Mouse (Mus musculus) limb, embryonic 11.5 days (tissue): ENCODE results near the gene Slc9a3r2. TPM values are rescaled to one million over a fixed set of nuclear protein-coding genes. Genes with fewer than 3 reads are reported as not detected.

ENCODE experiments used
- ATAC-seq: fragments of 200-750 bp; cut with Nextera tagmentation; 2 replicates; pipeline ENCODE4 v1.8.0; 2017; ENCODE audit warnings: low read depth; ENCODE audit not compliant: insufficient number of reproducible peaks, low FRiP score, low TSS enrichment
- DNase-seq: peaks from one replicate; pipeline ENCODE4 v3.0.0-alpha.2; 2015; ENCODE audit warnings: low spot score
- H3K27ac ChIP-seq: fragments of 300-500 bp; sonication (generic); replicated peaks from 2 replicates; pipeline ENCODE4 v1.5.1; 2014; ENCODE audit warnings: low read depth, mild to moderate bottlenecking, low read length
- H3K27me3 ChIP-seq: fragments of 300-500 bp; sonication (generic); 2 replicates; pipeline ENCODE4 v1.6.1; 2014; ENCODE audit warnings: mild to moderate bottlenecking, low read length, mixed read lengths; ENCODE audit not compliant: control insufficient read depth, insufficient read depth
- H3K36me3 ChIP-seq: fragments of 300-500 bp; sonication (generic); 2 replicates; pipeline ENCODE4 v1.6.1; 2014; ENCODE audit warnings: mild to moderate bottlenecking, low read length, moderate library complexity, mixed read lengths; ENCODE audit not compliant: control insufficient read depth, insufficient read depth
- H3K4me1 ChIP-seq: fragments of 300-500 bp; sonication (generic); 2 replicates; pipeline ENCODE4 v1.6.1; 2014; ENCODE audit warnings: low read length, mixed read lengths; ENCODE audit not compliant: control insufficient read depth, insufficient read depth
- H3K4me2 ChIP-seq: fragments of 300-500 bp; sonication (generic); 2 replicates; pipeline ENCODE4 v1.6.1; 2014; ENCODE audit warnings: low read depth, mild to moderate bottlenecking, moderate library complexity; ENCODE audit not compliant: severe bottlenecking
- H3K4me3 ChIP-seq: fragments of 300-500 bp; sonication (generic); 2 replicates; pipeline ENCODE4 v1.5.1; 2014; ENCODE audit warnings: low read depth, low read length
- H3K9ac ChIP-seq: fragments of 300-500 bp; sonication (generic); 2 replicates; pipeline ENCODE4 v1.6.1; 2014; ENCODE audit warnings: mild to moderate bottlenecking, low read length
- H3K9me3 ChIP-seq: fragments of 300-500 bp; sonication (generic); 2 replicates; pipeline ENCODE4 v1.6.1; 2016; ENCODE audit warnings: low read length; ENCODE audit not compliant: control insufficient read depth
- WGBS: fragments of 180-500 bp; shearing (Covaris S2); extraction: QIAGEN DNeasy Blood & Tissue Kit; methylation state at CpG from one replicate; pipeline ENCODE4 v1.1.7; 2014; 5-methylcytosine and 5-hydroxymethylcytosine counted together
- polyA plus RNA-seq: library from polyadenylated mRNA; unstranded; fragments of >200 nt; fragmentation: Nextera tagmentation; extraction: Ambion mirVana; gene quantifications from 2 replicates; pipeline ENCODE4 v1.2.1, GENCODE M21; 2014

The Slc9a3r2 gene
- polyA plus RNA-seq, 1 experiment from 2014 or later = 60.4 TPM

GRCm38 (mm10) chr17:24654969-24655368 lies 4.8 kb upstream of the Slc9a3r2 start:
- H3K27me3 ChIP-seq = peaks cover 30% of the 10 kb centered on the region
- 78% methylated on average over 4 of the region's 4 CpGs for WGBS
- no peak for ATAC-seq

GRCm38 (mm10) chr17:24653967-24654710 lies 4.0 kb upstream of the Slc9a3r2 start:
- Histone ChIP-seq H3K27ac (no peak overlapping the region), H3K36me3 (no peaks in the 10 kb centered on the region), H3K9ac (peak overlapping the region; percentile 59), H3K4me2 (peak overlapping the region; percentile 53), H3K27me3 (peaks cover 24% of the 10 kb centered on the region), H3K9me3 (no peaks in the 10 kb centered on the region), H3K4me3 (peak overlapping the region; percentile 20), H3K4me1 (peaks cover 18% of the 10 kb centered on the region)
- WGBS = 9% methylated on average over 19 of the region's 19 CpGs
- ATAC-seq (peak; percentile 41; the same call in 1 of the 2 replicates), DNase-seq (peak; percentile 94)

More at GRCm38 (mm10) chr17:24654969-24655368, 4.8 kb upstream of the Slc9a3r2 start:
- Histone ChIP-seq H3K4me3 (no peak overlapping the region), H3K9ac (no peak overlapping the region), H3K9me3 (no peaks in the 10 kb centered on the region), H3K36me3 (no peaks in the 10 kb centered on the region), H3K4me1 (peaks cover 12% of the 10 kb centered on the region), H3K4me2 (no peak overlapping the region), H3K27ac (no peak overlapping the region)
- no peak for DNase-seq

GRCm38 (mm10) chr17:24651835-24652234 lies 1.7 kb upstream of the Slc9a3r2 start:
- WGBS = 71% methylated on average over 3 of the region's 3 CpGs
- DNase-seq (no peak), ATAC-seq (no peak)
- H3K4me1 ChIP-seq = peaks cover 15% of the 10 kb centered on the region
- H3K9me3 ChIP-seq = no peaks in the 10 kb centered on the region
- no peak overlapping the region for H3K4me3 ChIP-seq
- no peak overlapping the region for H3K4me2 ChIP-seq
- H3K36me3 ChIP-seq = no peaks in the 10 kb centered on the region
- peaks cover under 1% of the 10 kb centered on the region; the same call in 1 of the 2 replicates for H3K27me3 ChIP-seq
- H3K27ac ChIP-seq = no peak overlapping the region
- no peak overlapping the region for H3K9ac ChIP-seq

GRCm38 (mm10) chr17:24650766-24651165 lies 639 bp upstream of the Slc9a3r2 start:
- DNase-seq = no peak
- Histone ChIP-seq H3K4me3 (no peak overlapping the region), H3K27ac (no peak overlapping the region), H3K9ac (no peak overlapping the region), H3K4me2 (peak overlapping the region; percentile 99; the same call in 1 of the 2 replicates), H3K9me3 (no peaks in the 10 kb centered on the region), H3K4me1 (peaks cover 15% of the 10 kb centered on the region), H3K36me3 (no peaks in the 10 kb centered on the region), H3K27me3 (no peaks in the 10 kb centered on the region)
- 78% methylated on average over 4 of the region's 4 CpGs for WGBS
- no peak for ATAC-seq

- WGBS = under 1% methylated on average over 32 of the region's 35 CpGs
- Histone ChIP-seq H3K4me1 (peaks cover 18% of the 10 kb centered on the region), H3K27ac (peak overlapping the region; percentile 56; the same call in 1 of the 2 replicates), H3K4me2 (peak overlapping the region; percentile 99), H3K36me3 (0 out of 2 replicates have a peak, but pooled peaks cover 2% of the 10 kb centered on the region), H3K9ac (peak overlapping the region; percentile 89), H3K9me3 (no peaks in the 10 kb centered on the region), H3K27me3 (no peaks in the 10 kb centered on the region), H3K4me3 (peak overlapping the region; percentile 80)
- peak; percentile 28; the same call in 1 of the 2 replicates for ATAC-seq
- no peak for DNase-seq
Observed at GRCm38 (mm10) chr17:24649581-24650069, 502 bp downstream of the Slc9a3r2 start.

GRCm38 (mm10) chr17:24648731-24649377 lies 1.3 kb downstream of the Slc9a3r2 start:
- no peak for DNase-seq
- Histone ChIP-seq H3K27ac (no peak overlapping the region), H3K9me3 (no peaks in the 10 kb centered on the region), H3K36me3 (0 out of 2 replicates have a peak, but pooled peaks cover 2% of the 10 kb centered on the region), H3K27me3 (no peaks in the 10 kb centered on the region), H3K4me3 (peak overlapping the region; percentile 80), H3K4me1 (peaks cover 23% of the 10 kb centered on the region), H3K9ac (no peak overlapping the region; the same call in 1 of the 2 replicates), H3K4me2 (peak overlapping the region; percentile 99)
- WGBS = 73% methylated on average over 10 of the region's 10 CpGs
- ATAC-seq = no peak

- H3K27ac ChIP-seq = no peak overlapping the region
- WGBS = 80% methylated on average over 11 of the region's 11 CpGs
- no peak overlapping the region for H3K4me3 ChIP-seq
- H3K9me3 ChIP-seq = no peaks in the 10 kb centered on the region
- H3K36me3 ChIP-seq = peaks cover 4% of the 10 kb centered on the region; the same call in 1 of the 2 replicates
- no peak for DNase-seq
- no peak overlapping the region; the same call in 1 of the 2 replicates for H3K9ac ChIP-seq
- H3K27me3 ChIP-seq = no peaks in the 10 kb centered on the region
- no peak overlapping the region for H3K4me2 ChIP-seq
- peaks cover 26% of the 10 kb centered on the region for H3K4me1 ChIP-seq
- no peak for ATAC-seq
Observed at GRCm38 (mm10) chr17:24647493-24647892, 2.6 kb downstream of the Slc9a3r2 start.

- H3K27ac ChIP-seq = no peak overlapping the region
- ATAC-seq = no peak
- 89% methylated on average over 4 of the region's 4 CpGs for WGBS
- no peak overlapping the region for H3K4me2 ChIP-seq
- DNase-seq = no peak
- no peaks in the 10 kb centered on the region for H3K27me3 ChIP-seq
- H3K9ac ChIP-seq = no peak overlapping the region
- peaks cover 6% of the 10 kb centered on the region; the same call in 1 of the 2 replicates for H3K36me3 ChIP-seq
- no peaks in the 10 kb centered on the region for H3K9me3 ChIP-seq
- no peak overlapping the region for H3K4me3 ChIP-seq
- H3K4me1 ChIP-seq = peaks cover 26% of the 10 kb centered on the region
Observed at GRCm38 (mm10) chr17:24646381-24646780, 3.7 kb downstream of the Slc9a3r2 start.
